ENCODE assay signal across 10 mouse cellular contexts in the genomic region with DNA sequence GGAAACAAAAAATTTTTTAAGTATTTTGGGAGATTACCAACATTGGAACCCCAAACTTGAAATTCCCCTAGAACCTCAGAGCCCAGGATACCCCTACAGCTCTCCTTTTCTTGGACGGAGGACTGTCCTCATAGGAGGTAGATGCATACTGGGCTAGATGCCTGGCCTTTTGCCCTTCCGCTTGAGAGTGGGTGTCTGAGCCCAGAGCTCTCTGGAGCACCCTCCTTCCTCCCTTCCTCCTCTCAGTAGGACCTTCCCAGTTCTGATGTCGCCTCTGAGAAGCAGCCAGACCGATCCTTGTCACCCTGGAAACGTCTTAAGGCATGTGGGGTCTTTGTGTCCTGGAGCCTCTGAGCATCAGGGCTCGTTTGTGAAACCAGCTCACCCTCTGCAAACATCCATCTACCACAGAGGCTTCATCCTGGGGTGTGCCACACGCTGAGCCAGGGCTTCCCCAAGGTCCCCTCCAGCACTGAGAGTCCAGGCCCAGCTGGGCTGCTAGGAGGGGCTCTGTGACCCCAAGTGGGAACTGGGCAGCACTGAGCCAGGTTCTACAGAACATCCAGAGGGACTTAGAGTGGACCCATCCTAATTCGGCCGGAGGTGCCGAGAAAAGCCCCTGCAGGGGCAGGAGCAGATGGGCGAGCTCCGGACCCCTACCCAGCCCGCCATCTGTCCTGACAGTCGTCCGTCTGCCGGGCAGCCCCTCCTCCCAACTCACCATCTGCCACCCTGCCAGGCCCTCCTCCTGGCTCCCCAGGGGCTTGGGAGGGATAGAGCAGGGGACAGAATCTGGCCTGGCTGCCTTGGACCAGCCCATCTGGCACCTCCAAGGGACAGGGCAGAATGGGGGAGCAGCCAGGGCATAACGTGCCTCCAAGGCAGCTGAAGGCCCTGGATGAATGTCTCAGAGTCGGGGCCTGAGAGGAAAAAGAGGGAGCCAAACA. TPM values are rescaled to one million over a fixed set of nuclear protein-coding genes. Genes with fewer than 3 reads are reported as not detected.
DNase-seq lines count a peak whose midpoint lies in the region; ATAC-seq lines count a peak whose summit lies in the region.
"Had no signal": no experiment of that assay in that cellular context is flagged by ENCODE, and none has a peak within 500 bp of the region (broad histone marks: within the 10 kb centered on the region; RNA-seq: fewer than 3 reads in every experiment).

No protein-coding gene starts in this region.

- 29% methylated on average over 18 of the region's 18 CpGs for WGBS in forebrain, embryonic 15.5 days
- 20% methylated on average over 18 of the region's 18 CpGs for WGBS in midbrain, embryonic 13.5 days
- WGBS in heart, embryonic 11.5 days (ENCODE audit: insufficient replicate concordance) = 35% methylated on average over 18 of the region's 18 CpGs
- WGBS in kidney, embryonic 15.5 days = 35% methylated on average over 18 of the region's 18 CpGs

- H3K4me3 ChIP-seq in forebrain, embryonic 15.5 days = no peak overlapping the region
- H3K4me3 ChIP-seq in midbrain, embryonic 13.5 days (replicated peaks) = no peak overlapping the region
- H3K4me3 ChIP-seq in heart, embryonic 11.5 days (ENCODE audit: low read depth, low read length) = no peak overlapping the region
- no peak overlapping the region for H3K4me3 ChIP-seq in kidney, embryonic 15.5 days (replicated peaks)

- H3K9me3 ChIP-seq in forebrain, embryonic 15.5 days = no peaks in the 10 kb centered on the region
- no peaks in the 10 kb centered on the region for H3K9me3 ChIP-seq in midbrain, embryonic 13.5 days
- H3K9me3 ChIP-seq in heart, embryonic 11.5 days (replicated peaks; ENCODE audit: control insufficient read depth, low read length) = no peaks in the 10 kb centered on the region
- H3K9me3 ChIP-seq in kidney, embryonic 15.5 days (replicated peaks) = no peaks in the 10 kb centered on the region

- ATAC-seq in forebrain, embryonic 15.5 days (replicated peaks) = peak; percentile 74
- ATAC-seq in midbrain, embryonic 13.5 days = peak; percentile 78
- ATAC-seq in heart, embryonic 11.5 days (replicated peaks; ENCODE audit: insufficient number of reproducible peaks, low FRiP score, low TSS enrichment) = no peak
- no peak for ATAC-seq in kidney, embryonic 15.5 days (replicated peaks; ENCODE audit: low FRiP score)

- no peak overlapping the region for H3K4me2 ChIP-seq in forebrain, embryonic 15.5 days (replicated peaks)
- H3K4me2 ChIP-seq in midbrain, embryonic 13.5 days (replicated peaks) = no peak overlapping the region
- H3K4me2 ChIP-seq in heart, embryonic 11.5 days = no peak overlapping the region
- no peak overlapping the region for H3K4me2 ChIP-seq in kidney, embryonic 15.5 days

- peaks cover 25% of the 10 kb centered on the region for H3K4me1 ChIP-seq in forebrain, embryonic 15.5 days
- peaks cover 31% of the 10 kb centered on the region for H3K4me1 ChIP-seq in midbrain, embryonic 13.5 days (replicated peaks)
- peaks cover 4% of the 10 kb centered on the region; the same call in 1 of the 2 replicates for H3K4me1 ChIP-seq in heart, embryonic 11.5 days (ENCODE audit: control insufficient read depth, insufficient read depth, low read length)
- H3K4me1 ChIP-seq in kidney, embryonic 15.5 days = peaks cover 6% of the 10 kb centered on the region; the same call in 1 of the 2 replicates

- peak overlapping the region; percentile 85 for H3K27ac ChIP-seq in forebrain, embryonic 15.5 days (replicated peaks)
- H3K27ac ChIP-seq in midbrain, embryonic 13.5 days = peak overlapping the region; percentile 75
- no peak overlapping the region for H3K27ac ChIP-seq in heart, embryonic 11.5 days (ENCODE audit: low read depth, low read length)
- H3K27ac ChIP-seq in kidney, embryonic 15.5 days = no peak overlapping the region

- H3K9ac ChIP-seq in forebrain, embryonic 15.5 days (replicated peaks) = no peak overlapping the region
- peak overlapping the region; percentile 36 for H3K9ac ChIP-seq in midbrain, embryonic 13.5 days (replicated peaks)
- H3K9ac ChIP-seq in heart, embryonic 11.5 days (ENCODE audit: low read depth, low read length) = no peak overlapping the region
- H3K9ac ChIP-seq in kidney, embryonic 15.5 days = no peak overlapping the region

- H3K36me3 ChIP-seq in forebrain, embryonic 15.5 days = no peaks in the 10 kb centered on the region
- H3K36me3 ChIP-seq in midbrain, embryonic 13.5 days = no peaks in the 10 kb centered on the region
- no peaks in the 10 kb centered on the region for H3K36me3 ChIP-seq in heart, embryonic 11.5 days (ENCODE audit: control insufficient read depth, insufficient read depth, low read length)
- no peaks in the 10 kb centered on the region for H3K36me3 ChIP-seq in kidney, embryonic 15.5 days

- no peaks in the 10 kb centered on the region for H3K27me3 ChIP-seq in forebrain, embryonic 15.5 days
- 0 out of 2 replicates have a peak, but pooled peaks cover 4% of the 10 kb centered on the region for H3K27me3 ChIP-seq in midbrain, embryonic 13.5 days
- peaks cover 34% of the 10 kb centered on the region for H3K27me3 ChIP-seq in heart, embryonic 11.5 days (ENCODE audit: control insufficient read depth, insufficient read depth, low read length)
- H3K27me3 ChIP-seq in kidney, embryonic 15.5 days = peaks cover 52% of the 10 kb centered on the region

- DNase-seq in layer of hippocampus, postnatal 14 days (ENCODE audit: low spot score in 2 of 2) = peak; percentile 24 to 63
- DNase-seq in layer of hippocampus, postnatal 36 days = no peak
- no peak for DNase-seq in MN1 (ENCODE audit: low spot score)
- DNase-seq in urinary bladder, postnatal 10 days (ENCODE audit: low spot score) = no peak
- DNase-seq: kidney, postnatal 36 days had no signal

RNA-seq across cellular contexts. Expression of a gene that starts 15.3 kb away (rescaled TPM):
- not detected for total RNA-seq in layer of hippocampus, postnatal 14 days (2021)
- not detected for total RNA-seq in layer of hippocampus, postnatal 36 days (2021)
- polyA plus RNA-seq in forebrain, embryonic 15.5 days (2015; fragmentation: Nextera tagmentation; extraction: Ambion mirVana) = not detected in 2 replicates
- not detected in 2 replicates for polyA plus RNA-seq in midbrain, embryonic 13.5 days (2015; fragmentation: Nextera tagmentation; extraction: Ambion mirVana)
- not detected in 2 replicates for polyA plus RNA-seq in heart, embryonic 11.5 days (2014; fragmentation: Nextera tagmentation; extraction: Ambion mirVana)
- polyA plus RNA-seq in kidney, embryonic 15.5 days (2015; fragmentation: Nextera tagmentation; extraction: Ambion mirVana) = not detected in 2 replicates
- polyA plus RNA-seq: stomach, embryonic 16.5 days had no signal

RNA-seq across cellular contexts. Expression of a gene that starts 50.1 kb away (rescaled TPM):
- 1 to 10 TPM; 3.6 to 4.2 TPM for total RNA-seq in layer of hippocampus, postnatal 14 days (2021)
- 1 to 10 TPM; 4.0 to 4.4 TPM for total RNA-seq in layer of hippocampus, postnatal 36 days (2021)
- 30.4 and 31.8 TPM in 2 replicates for polyA plus RNA-seq in forebrain, embryonic 15.5 days (2015; fragmentation: Nextera tagmentation; extraction: Ambion mirVana)
- polyA plus RNA-seq in midbrain, embryonic 13.5 days (2015; fragmentation: Nextera tagmentation; extraction: Ambion mirVana) = 34.7 and 35.5 TPM in 2 replicates
- 23.6 and 23.8 TPM in 2 replicates for polyA plus RNA-seq in heart, embryonic 11.5 days (2014; fragmentation: Nextera tagmentation; extraction: Ambion mirVana)
- polyA plus RNA-seq in kidney, embryonic 15.5 days (2015; fragmentation: Nextera tagmentation; extraction: Ambion mirVana) = 38.9 and 40.7 TPM in 2 replicates

Comparison
In these comparisons a context has a peak if more than half of its experiments do, and no peak if none do; other contexts are left out.
1. DNase-seq: peak in layer of hippocampus, postnatal 14 days (2 of 2); none in layer of hippocampus, postnatal 36 days (0 of 2), MN1 (single experiment) and urinary bladder, postnatal 10 days (single experiment).
2. ATAC-seq: peak in forebrain, embryonic 15.5 days (single experiment) and midbrain, embryonic 13.5 days (single experiment); none in heart, embryonic 11.5 days (single experiment) and kidney, embryonic 15.5 days (single experiment).
3. H3K27ac ChIP-seq: peak in forebrain, embryonic 15.5 days (single experiment) and midbrain, embryonic 13.5 days (single experiment); none in heart, embryonic 11.5 days (single experiment) and kidney, embryonic 15.5 days (single experiment).